Mouse (Mus musculus) layer of hippocampus, postnatal 14 days (tissue): ENCODE measurements at regions not wholly inside any gene's neighbourhood (a gene's known extent, or its start where the extent isn't known, plus 50 kb on each side); places are given as distances from the start of the nearest gene placed in this dataset.
A peak's percentile ranks its signal among the peaks of the same experiment; 100 is the strongest.

ENCODE experiments used
- DNase-seq, 2 experiments: peaks; one replicate each; pipeline ENCODE4 v3.0.0; 2021 to 2022; ENCODE audit warnings: low spot score in 2 of 2, mixed read lengths in 1 of 2

DNA sequence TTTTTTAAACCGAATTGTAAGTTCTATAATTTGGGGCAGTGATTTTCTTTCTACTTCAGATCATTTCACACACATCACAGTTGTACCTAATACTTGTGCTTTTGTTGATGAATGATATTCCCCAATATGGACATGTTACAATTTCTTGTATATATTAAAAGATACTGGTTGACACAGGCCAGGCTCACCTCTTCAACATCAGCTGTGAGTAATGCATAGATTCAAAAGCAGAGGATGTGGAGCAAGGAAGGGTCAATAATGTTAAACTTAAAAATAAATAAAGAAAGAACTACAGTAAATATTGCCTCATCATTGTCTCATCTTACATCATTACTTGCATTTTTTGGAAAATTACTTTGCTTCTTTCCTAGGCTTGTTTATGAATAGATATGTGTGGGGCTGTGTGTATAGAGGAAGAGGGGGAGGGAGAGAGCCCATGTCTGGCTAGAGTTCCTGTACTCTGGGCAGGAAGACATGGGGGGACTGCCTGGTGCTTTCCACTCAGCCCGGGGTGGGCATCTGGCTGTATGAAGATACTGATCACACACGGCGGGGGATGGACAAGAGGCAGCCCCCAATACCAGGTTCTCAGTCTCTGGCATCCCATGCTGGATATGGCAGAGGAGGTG lies 490.1 kb downstream of the Gm6377 start:
- DNase-seq, result no peak

GRCm38 (mm10) chrX:109734961-109735537 lies 538.5 kb downstream of the Gm6377 start:
- DNase-seq, result peak in 1 of 2 experiments; percentile 43

DNA sequence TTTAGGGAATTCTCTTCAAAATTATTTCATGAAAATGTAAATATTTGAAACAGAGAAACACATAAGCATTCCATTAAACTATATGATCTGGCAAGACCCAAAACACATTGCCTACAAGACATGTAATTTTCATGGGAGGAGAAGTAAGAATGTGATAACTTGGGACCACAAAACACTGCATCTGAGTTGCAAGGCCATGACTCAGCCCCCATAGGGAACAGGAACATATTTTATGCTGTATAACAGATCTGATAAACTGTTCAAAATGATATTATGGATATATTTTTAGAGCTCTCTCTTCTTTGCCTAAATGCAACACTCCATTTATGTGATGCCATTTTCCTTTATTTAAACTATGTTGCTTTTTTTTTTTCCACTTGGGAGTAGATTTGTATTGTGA lies 539.4 kb downstream of the Gm6377 start:
- no peak for DNase-seq
